Mouse (Mus musculus) ES-Bruce4 (cell line): ENCODE results near the gene Arrb1.

Source experiments
- CTCF ChIP-seq: IDR thresholded peaks from one replicate; pipeline ENCODE4 v1.8.1; 2011; ENCODE audit warnings: low read depth, low read length
- EP300 ChIP-seq: IDR thresholded peaks from 2 replicates; pipeline ENCODE4 v1.6.1; 2011; ENCODE audit warnings: low read depth, low read length; ENCODE audit not compliant: insufficient read depth

DNA sequence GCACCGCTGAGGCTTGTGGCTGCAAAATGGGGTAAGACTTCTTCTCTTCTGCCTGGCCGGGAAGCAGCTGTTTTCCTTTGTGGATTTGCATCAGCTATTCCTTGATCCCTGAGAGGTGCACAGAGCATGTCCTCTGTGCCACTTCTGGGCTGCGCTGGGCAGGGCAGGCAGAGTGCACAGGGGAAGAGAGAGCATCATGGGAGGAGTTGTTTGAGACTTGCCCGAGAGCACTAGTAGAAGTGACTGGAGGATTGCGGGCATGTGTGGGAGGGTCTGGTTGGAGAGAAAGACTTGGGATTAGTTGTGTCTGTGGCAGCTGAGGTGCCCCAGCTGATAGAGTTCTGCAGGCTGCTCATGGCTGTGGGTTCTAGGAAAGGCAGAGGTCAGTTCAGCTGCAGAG lies 35.4 kb downstream of the Arrb1 start:
- TF ChIP-seq CTCF: no peak
- no peak for TF ChIP-seq EP300
